In the genomic region with DNA sequence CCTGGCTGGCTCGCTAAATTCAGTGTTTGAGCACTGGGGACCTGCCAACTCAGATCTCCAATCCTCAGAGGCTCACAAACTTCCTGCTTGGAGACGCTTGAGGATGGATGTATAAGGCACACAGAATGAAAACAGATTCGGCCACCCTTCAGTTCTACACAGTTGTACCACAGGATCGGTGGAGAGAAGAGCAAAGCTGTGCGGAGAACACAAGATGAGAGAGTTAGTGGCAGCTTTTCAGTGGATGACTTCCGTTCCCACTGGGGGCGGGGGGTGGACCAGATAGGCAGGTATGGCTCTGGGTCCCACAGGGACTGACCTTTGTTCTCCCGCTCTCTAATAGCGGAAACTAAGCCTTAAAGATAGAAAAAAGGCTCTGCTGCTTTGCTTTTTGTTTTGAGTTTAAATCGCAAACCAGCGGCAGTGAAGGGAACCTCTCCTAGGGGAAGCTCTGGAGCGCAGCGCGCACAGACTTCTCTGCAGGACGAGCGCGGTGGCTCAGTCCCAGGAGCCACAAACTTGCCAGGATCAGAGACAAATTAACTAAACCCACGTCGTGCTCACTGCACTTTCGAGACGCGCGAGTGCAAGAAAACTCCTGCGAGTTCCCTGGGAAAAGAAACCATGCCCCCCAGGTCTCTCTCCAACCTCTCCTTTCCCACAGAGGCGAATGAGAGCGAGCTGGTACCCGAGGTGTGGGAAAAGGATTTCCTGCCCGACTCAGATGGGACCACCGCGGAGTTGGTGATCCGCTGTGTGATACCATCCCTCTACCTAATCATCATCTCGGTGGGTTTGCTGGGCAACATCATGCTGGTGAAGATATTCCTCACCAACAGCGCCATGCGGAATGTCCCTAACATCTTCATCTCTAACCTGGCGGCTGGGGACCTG, we compare ENCODE assay signal across 9 mouse cellular contexts. TPM values are rescaled to one million over a fixed set of nuclear protein-coding genes. Genes with fewer than 3 reads are reported as not detected.
DNase-seq lines count a peak whose midpoint lies in the region; ATAC-seq and TF ChIP-seq lines count a peak whose summit lies in the region.
"Had no signal": no experiment of that assay in that cellular context is flagged by ENCODE, and none has a peak within 500 bp of the region (broad histone marks: within the 10 kb centered on the region; RNA-seq: fewer than 3 reads in every experiment).

No protein-coding gene starts in this region.

- no peaks in the 10 kb centered on the region for H3K4me1 ChIP-seq in ES-E14 (ENCODE audit: control insufficient read depth in 2 of 2, insufficient read depth in 2 of 2, low read length in 2 of 2, poor library complexity in 1 of 2)
- H3K4me1 ChIP-seq in forebrain, embryonic 16.5 days (replicated peaks; ENCODE audit: control insufficient read depth, insufficient read depth, low read length): peaks cover 10% of the 10 kb centered on the region
- H3K4me1 ChIP-seq in liver, embryonic 14.5 days (replicated peaks; ENCODE audit: control insufficient read depth in 2 of 2, insufficient read depth in 2 of 2, low read length in 1 of 2): no peaks in the 10 kb centered on the region

- WGBS in forebrain, embryonic 16.5 days: 1% methylated on average over 35 of the region's 35 CpGs
- WGBS in liver, embryonic 14.5 days (ENCODE audit: insufficient replicate concordance): 3% methylated on average over 35 of the region's 35 CpGs

- H3K9me3 ChIP-seq in ES-E14 (ENCODE audit: control insufficient read depth, insufficient read depth, low read depth, low read length): no peaks in the 10 kb centered on the region
- no peaks in the 10 kb centered on the region for H3K9me3 ChIP-seq in forebrain, embryonic 16.5 days (ENCODE audit: control insufficient read depth, low read length)
- no peaks in the 10 kb centered on the region for H3K9me3 ChIP-seq in liver, embryonic 14.5 days (ENCODE audit: control insufficient read depth, low read length)

- TF ChIP-seq CTCF in liver, embryonic 14.5 days (IDR thresholded peaks at IDR 0.05; ENCODE audit: low read depth): no peak

- peak overlapping the region; percentile 50 to 58 for H3K4me3 ChIP-seq in ES-E14 (ENCODE audit: insufficient read depth in 1 of 2, low read depth in 1 of 2, low read length in 2 of 2, poor library complexity in 1 of 2, severe bottlenecking in 1 of 2)
- peak overlapping the region; percentile 44 for H3K4me3 ChIP-seq in forebrain, embryonic 16.5 days (replicated peaks; ENCODE audit: low read length)
- no peak overlapping the region for H3K4me3 ChIP-seq in liver, embryonic 14.5 days (ENCODE audit: insufficient read depth in 1 of 2, low read depth in 2 of 2, low read length in 2 of 2)

- no peaks in the 10 kb centered on the region for H3K36me3 ChIP-seq in ES-E14 (ENCODE audit: control insufficient read depth, insufficient read depth, low read length, poor library complexity, severe bottlenecking)
- no peaks in the 10 kb centered on the region for H3K36me3 ChIP-seq in forebrain, embryonic 16.5 days (ENCODE audit: control insufficient read depth, insufficient read depth)
- H3K36me3 ChIP-seq in liver, embryonic 14.5 days (replicated peaks; ENCODE audit: control insufficient read depth, insufficient read depth, low read depth): no peaks in the 10 kb centered on the region

- no peak for TF ChIP-seq EP300 in liver, embryonic 14.5 days (IDR thresholded peaks at IDR 0.05; ENCODE audit: low read depth)

- no peak overlapping the region for H3K27ac ChIP-seq in ES-E14 (ENCODE audit: insufficient read depth, low read depth, low read length, poor library complexity, severe bottlenecking)
- H3K27ac ChIP-seq in forebrain, embryonic 16.5 days (ENCODE audit: low read length): no peak overlapping the region
- H3K27ac ChIP-seq in liver, embryonic 14.5 days: no peak overlapping the region

- H3K4me2 ChIP-seq in forebrain, embryonic 16.5 days (ENCODE audit: low read length): peak overlapping the region; percentile 61
- peak overlapping the region; percentile 32; the same call in 1 of the 2 replicates for H3K4me2 ChIP-seq in liver, embryonic 14.5 days (ENCODE audit: low read depth)

- intact Hi-C loops in heart, postnatal 36 days (cut with DNase I): no loop called here

- peak overlapping the region; percentile 44 for H3K9ac ChIP-seq in ES-E14 (ENCODE audit: insufficient read depth, low read depth, low read length, poor library complexity, severe bottlenecking)
- H3K9ac ChIP-seq in forebrain, embryonic 16.5 days (replicated peaks; ENCODE audit: low read depth, low read length): peak overlapping the region; percentile 37
- H3K9ac ChIP-seq in liver, embryonic 14.5 days (replicated peaks): no peak overlapping the region

- 0 out of 2 replicates have a peak, but pooled peaks cover 4% of the 10 kb centered on the region for H3K27me3 ChIP-seq in forebrain, embryonic 16.5 days (replicated peaks; ENCODE audit: control insufficient read depth, insufficient read depth, low read length)
- no peaks in the 10 kb centered on the region; the same call in 1 of the 2 replicates for H3K27me3 ChIP-seq in liver, embryonic 14.5 days (ENCODE audit: control insufficient read depth, insufficient read depth, low read length)

- peak; percentile 72 for DNase-seq in heart, adult 11 months
- DNase-seq in heart, postnatal 36 days: no peak
- DNase-seq in ES-E14 (ENCODE audit: low read depth, low spot score): peak; percentile 26
- no peak for DNase-seq in liver, embryonic 14.5 days (ENCODE audit: low read depth in 3 of 3, low spot score in 3 of 3)
- peak; percentile 23 for DNase-seq in right cerebral cortex, postnatal 4 days
- DNase-seq in thymus, postnatal 10 days (ENCODE audit: low spot score in 2 of 2): no peak
- DNase-seq in thymus, postnatal 36 days: no peak

- in situ Hi-C loops in ES-E14 (cut with MboI; ENCODE audit: low sequenced_read_pairs in 2 of 2, unreplicated experiment in 2 of 2): no loop called here

- peak; percentile 72 for ATAC-seq in forebrain, embryonic 16.5 days
- ATAC-seq in liver, embryonic 14.5 days (ENCODE audit: insufficient read depth): no peak

TF ChIP-seq in ES-E14, 5 proteins besides CTCF, POLR2A, EP300 and RAD21:
- no peak for TF ChIP-seq CHD2 (IDR thresholded peaks at IDR 0.05; ENCODE audit: low read depth, low read length)
- TF ChIP-seq ZNF384 (IDR thresholded peaks at IDR 0.05; ENCODE audit: low read depth, low read length): no peak
- no peak for TF ChIP-seq MAFK (IDR thresholded peaks at IDR 0.05; ENCODE audit: insufficient read depth, low read depth, low read length)
- TF ChIP-seq ZC3H11A (IDR thresholded peaks at IDR 0.05; ENCODE audit: borderline replicate concordance, low read depth, low read length): no peak
- TF ChIP-seq HCFC1 (IDR thresholded peaks at IDR 0.05; ENCODE audit: borderline replicate concordance, insufficient read depth, low read length): no peak

RNA-seq across cellular contexts. Expression of a gene that starts 41.9 kb away (rescaled TPM):
- total RNA-seq in heart, postnatal 36 days (2021): not detected
- not detected in 2 replicates for total RNA-seq in ES-E14 (2012; rRNA removed)
- polyA plus RNA-seq in forebrain, embryonic 16.5 days (2015; fragmentation: Nextera tagmentation; extraction: Ambion mirVana): not detected in 2 replicates
- not detected in 2 replicates for polyA plus RNA-seq in liver, embryonic 14.5 days (2012; rRNA removed)
- polyA plus RNA-seq in liver, embryonic 14.5 days (2014; fragmentation: Nextera tagmentation; extraction: Ambion mirVana): not detected in 2 replicates
- polyA plus RNA-seq: C2C12 had no signal

RNA-seq across cellular contexts. Expression of a gene that starts 54.5 kb away (rescaled TPM):
- total RNA-seq in heart, postnatal 36 days (2021): not detected
- 0.27 and 0.53 TPM in 2 replicates for total RNA-seq in ES-E14 (2012; rRNA removed)
- 1.3 and 1.8 TPM in 2 replicates for polyA plus RNA-seq in forebrain, embryonic 16.5 days (2015; fragmentation: Nextera tagmentation; extraction: Ambion mirVana)
- polyA plus RNA-seq in liver, embryonic 14.5 days (2012; rRNA removed): 0.08 and 0.10 TPM in 2 replicates
- 0.19 TPM in 1 of 2 replicates, not detected in the other for polyA plus RNA-seq in liver, embryonic 14.5 days (2014; fragmentation: Nextera tagmentation; extraction: Ambion mirVana)

RNA-seq across cellular contexts. Expression of a gene that starts 54.6 kb away (rescaled TPM):
- 10 to 100 TPM; 29.5 to 35.5 TPM for total RNA-seq in heart, postnatal 36 days (2021)
- 26.4 and 45.2 TPM in 2 replicates for total RNA-seq in ES-E14 (2012; rRNA removed)
- 197 TPM in 2 replicates for polyA plus RNA-seq in forebrain, embryonic 16.5 days (2015; fragmentation: Nextera tagmentation; extraction: Ambion mirVana)
- 19.9 and 22.8 TPM in 2 replicates for polyA plus RNA-seq in liver, embryonic 14.5 days (2012; rRNA removed)
- polyA plus RNA-seq in liver, embryonic 14.5 days (2014; fragmentation: Nextera tagmentation; extraction: Ambion mirVana): 41.4 and 45.0 TPM in 2 replicates

Comparison
In these comparisons a context has a peak if more than half of its experiments do, and no peak if none do; other contexts are left out.
1. DNase-seq: peak in heart, adult 11 months (single experiment), ES-E14 (single experiment) and right cerebral cortex, postnatal 4 days (single experiment); none in heart, postnatal 36 days (0 of 2), liver, embryonic 14.5 days (0 of 3), thymus, postnatal 10 days (0 of 2) and thymus, postnatal 36 days (0 of 2).
2. H3K4me3 ChIP-seq: peak in ES-E14 (2 of 2) and forebrain, embryonic 16.5 days (single experiment); none in liver, embryonic 14.5 days (0 of 2).